Mouse (Mus musculus): Measurements from ENCODE around the gene Sash3. TPM values are rescaled to one million over a fixed set of nuclear protein-coding genes. Genes with fewer than 3 reads are reported as not detected.

Sash3 gene
- polyA plus RNA-seq, 1 experiment from 2014 or later: 4.6 TPM

DNA sequence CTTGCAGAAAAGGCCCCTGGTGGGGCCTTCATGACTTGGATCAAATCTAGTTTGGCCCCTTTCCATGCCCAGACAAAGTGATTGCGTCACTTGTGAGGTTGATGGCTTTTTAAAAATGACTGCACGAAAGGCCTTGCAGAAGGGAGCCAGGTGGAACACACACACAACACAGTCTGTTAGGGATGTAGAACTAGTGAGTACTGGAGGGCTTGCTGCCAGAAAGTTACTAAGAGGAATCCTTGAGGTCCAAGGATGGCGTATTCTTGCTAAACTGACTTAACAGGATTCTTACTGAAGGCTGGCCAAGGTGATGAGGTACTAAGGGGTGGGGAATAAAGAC, 37.0 kb upstream of the Sash3 start:
- peak overlapping the region; percentile 78 for H3K27ac ChIP-seq (replicated peaks; ENCODE audit: low read depth, low read length)

GRCm38 (mm10) chrX:48119294-48119693, 26.9 kb upstream of the Sash3 start:
- H3K4me2 ChIP-seq (ENCODE audit: low read depth, low read length): no peak overlapping the region
- ATAC-seq (ENCODE audit: low read depth) (no peak), DNase-seq (ENCODE audit: low spot score) (no peak)
- no peaks in the 10 kb centered on the region for H3K27me3 ChIP-seq (replicated peaks; ENCODE audit: control insufficient read depth, insufficient read depth, low read length)
- H3K9ac ChIP-seq (ENCODE audit: low read depth, low read length): no peak overlapping the region
- no peaks in the 10 kb centered on the region for H3K4me1 ChIP-seq (ENCODE audit: control insufficient read depth, insufficient read depth, low read length)
- H3K9me3 ChIP-seq (ENCODE audit: control insufficient read depth, low read length): no peaks in the 10 kb centered on the region
- H3K36me3 ChIP-seq (ENCODE audit: control insufficient read depth, insufficient read depth, low read length): no peaks in the 10 kb centered on the region
- no peak overlapping the region for H3K27ac ChIP-seq (replicated peaks; ENCODE audit: low read depth, low read length)
- no peak overlapping the region for H3K4me3 ChIP-seq (ENCODE audit: low read depth, low read length)

More for the DNA sequence above, 37.0 kb upstream of the Sash3 start:
- H3K9me3 ChIP-seq (ENCODE audit: control insufficient read depth, low read length): no peaks in the 10 kb centered on the region
- 62% methylated on average over 3 of the region's 3 CpGs for WGBS
- H3K4me2 ChIP-seq (ENCODE audit: low read depth, low read length): 0 out of 2 replicates have a peak overlapping the region, but pooled peaks have one; percentile 12
- no peaks in the 10 kb centered on the region for H3K27me3 ChIP-seq (replicated peaks; ENCODE audit: control insufficient read depth, insufficient read depth, low read length)
- H3K9ac ChIP-seq (ENCODE audit: low read depth, low read length): no peak overlapping the region
- ATAC-seq (ENCODE audit: low read depth) (no peak), DNase-seq (ENCODE audit: low spot score) (peak; percentile 27)
- H3K36me3 ChIP-seq (ENCODE audit: control insufficient read depth, insufficient read depth, low read length): no peaks in the 10 kb centered on the region
- H3K4me3 ChIP-seq (ENCODE audit: low read depth, low read length): no peak overlapping the region
- peaks cover 4% of the 10 kb centered on the region; the same call in 1 of the 2 replicates for H3K4me1 ChIP-seq (ENCODE audit: control insufficient read depth, insufficient read depth, low read length)

DNA sequence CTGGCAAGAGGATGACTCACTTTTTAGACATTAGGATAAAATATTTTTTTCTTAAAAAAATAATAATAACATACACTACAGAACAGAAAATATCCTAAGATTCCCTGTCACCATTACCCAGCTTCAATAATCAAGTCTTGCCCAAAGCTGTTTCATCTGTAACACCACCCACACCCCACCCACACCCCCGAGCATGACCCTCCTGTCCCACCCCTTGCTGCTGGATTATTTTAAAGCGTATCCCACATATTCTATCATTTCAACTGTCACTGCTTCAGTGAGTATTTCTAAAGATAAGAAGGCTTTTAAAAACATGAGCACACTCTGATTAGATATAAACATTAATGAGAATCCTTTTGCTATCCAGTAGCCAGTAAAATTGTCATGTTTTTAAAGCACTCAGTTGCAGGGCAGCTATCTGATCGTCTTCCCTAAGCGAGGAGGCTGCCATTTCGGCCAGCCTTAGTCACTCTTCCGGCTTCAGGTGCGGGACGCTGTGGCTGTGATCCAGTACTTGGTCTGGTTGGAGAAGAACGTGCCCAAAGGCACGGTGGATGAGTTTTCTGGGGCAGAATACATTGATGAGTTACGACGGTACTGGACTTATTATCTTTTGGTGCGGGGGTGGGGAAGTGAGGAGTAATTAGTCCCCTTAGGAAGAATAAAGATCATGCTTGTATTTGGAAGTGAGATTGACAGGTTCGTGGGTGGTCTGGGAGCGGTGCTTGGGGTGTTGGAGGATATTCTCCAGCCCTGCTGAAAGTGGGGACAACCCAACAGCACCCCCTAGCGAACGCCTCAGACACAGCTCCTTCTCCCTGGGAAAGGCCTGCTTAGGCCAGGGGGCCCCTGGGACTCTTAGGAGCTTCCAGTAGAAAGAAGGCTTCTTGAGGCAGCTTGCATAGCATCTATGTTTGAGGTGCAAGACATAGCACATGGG, 21.8 kb upstream of the Sash3 start:
- ATAC-seq (ENCODE audit: low read depth) (peak; percentile 68; the same call in 1 of the 2 replicates), DNase-seq (ENCODE audit: low spot score) (peak; percentile 53)
- WGBS: 27% methylated on average over 17 of the region's 17 CpGs
- peak overlapping the region; percentile 43 for H3K4me2 ChIP-seq (ENCODE audit: low read depth, low read length)
- no peaks in the 10 kb centered on the region for H3K4me1 ChIP-seq (ENCODE audit: control insufficient read depth, insufficient read depth, low read length)
- no peak overlapping the region for H3K4me3 ChIP-seq (ENCODE audit: low read depth, low read length)
- H3K9ac ChIP-seq (ENCODE audit: low read depth, low read length): peak overlapping the region; percentile 25; the same call in 1 of the 2 replicates
- H3K36me3 ChIP-seq (ENCODE audit: control insufficient read depth, insufficient read depth, low read length): no peaks in the 10 kb centered on the region
- no peaks in the 10 kb centered on the region for H3K9me3 ChIP-seq (ENCODE audit: control insufficient read depth, low read length)
- no peaks in the 10 kb centered on the region for H3K27me3 ChIP-seq (replicated peaks; ENCODE audit: control insufficient read depth, insufficient read depth, low read length)
- no peak overlapping the region for H3K27ac ChIP-seq (replicated peaks; ENCODE audit: low read depth, low read length)

GRCm38 (mm10) chrX:48126903-48127476, 19.2 kb upstream of the Sash3 start:
- H3K27me3 ChIP-seq (replicated peaks; ENCODE audit: control insufficient read depth, insufficient read depth, low read length): no peaks in the 10 kb centered on the region
- no peak overlapping the region for H3K9ac ChIP-seq (ENCODE audit: low read depth, low read length)
- no peaks in the 10 kb centered on the region for H3K4me1 ChIP-seq (ENCODE audit: control insufficient read depth, insufficient read depth, low read length)
- 79% methylated on average over 6 of the region's 6 CpGs for WGBS
- DNase-seq (ENCODE audit: low spot score): no peak
- no peaks in the 10 kb centered on the region for H3K36me3 ChIP-seq (ENCODE audit: control insufficient read depth, insufficient read depth, low read length)
- peak; percentile 59; the same call in 1 of the 2 replicates for ATAC-seq (ENCODE audit: low read depth)
- no peaks in the 10 kb centered on the region for H3K9me3 ChIP-seq (ENCODE audit: control insufficient read depth, low read length)
- H3K4me2 ChIP-seq (ENCODE audit: low read depth, low read length): no peak overlapping the region
- H3K27ac ChIP-seq (replicated peaks; ENCODE audit: low read depth, low read length): no peak overlapping the region
- H3K4me3 ChIP-seq (ENCODE audit: low read depth, low read length): no peak overlapping the region

- ATAC-seq (ENCODE audit: low read depth) (no peak), DNase-seq (ENCODE audit: low spot score) (no peak)
Observed at GRCm38 (mm10) chrX:48127502-48128218, 18.6 kb upstream of the Sash3 start.

GRCm38 (mm10) chrX:48129167-48129566, 17.1 kb upstream of the Sash3 start:
- WGBS: 57% methylated on average over 1 of the region's 1 CpGs
- no peak for ATAC-seq (ENCODE audit: low read depth)
- no peaks in the 10 kb centered on the region for H3K36me3 ChIP-seq (ENCODE audit: control insufficient read depth, insufficient read depth, low read length)

More at GRCm38 (mm10) chrX:48127502-48128218, 18.6 kb upstream of the Sash3 start:
- Histone ChIP-seq H3K27ac (replicated peaks; ENCODE audit: low read depth, low read length) (no peak overlapping the region), H3K4me2 (ENCODE audit: low read depth, low read length) (no peak overlapping the region), H3K4me3 (ENCODE audit: low read depth, low read length) (no peak overlapping the region), H3K9ac (ENCODE audit: low read depth, low read length) (no peak overlapping the region), H3K9me3 (ENCODE audit: control insufficient read depth, low read length) (no peaks in the 10 kb centered on the region), H3K4me1 (ENCODE audit: control insufficient read depth, insufficient read depth, low read length) (no peaks in the 10 kb centered on the region), H3K27me3 (replicated peaks; ENCODE audit: control insufficient read depth, insufficient read depth, low read length) (no peaks in the 10 kb centered on the region), H3K36me3 (ENCODE audit: control insufficient read depth, insufficient read depth, low read length) (no peaks in the 10 kb centered on the region)
- 76% methylated on average over 6 of the region's 6 CpGs for WGBS

GRCm38 (mm10) chrX:48136935-48137334, 9.3 kb upstream of the Sash3 start:
- DNase-seq (ENCODE audit: low spot score) (no peak), ATAC-seq (ENCODE audit: low read depth) (no peak)

More at GRCm38 (mm10) chrX:48129167-48129566, 17.1 kb upstream of the Sash3 start:
- Histone ChIP-seq H3K27ac (replicated peaks; ENCODE audit: low read depth, low read length) (no peak overlapping the region), H3K27me3 (replicated peaks; ENCODE audit: control insufficient read depth, insufficient read depth, low read length) (no peaks in the 10 kb centered on the region), H3K9ac (ENCODE audit: low read depth, low read length) (no peak overlapping the region), H3K4me2 (ENCODE audit: low read depth, low read length) (no peak overlapping the region), H3K9me3 (ENCODE audit: control insufficient read depth, low read length) (no peaks in the 10 kb centered on the region), H3K4me3 (ENCODE audit: low read depth, low read length) (no peak overlapping the region), H3K4me1 (ENCODE audit: control insufficient read depth, insufficient read depth, low read length) (no peaks in the 10 kb centered on the region)
- DNase-seq (ENCODE audit: low spot score): no peak

DNA sequence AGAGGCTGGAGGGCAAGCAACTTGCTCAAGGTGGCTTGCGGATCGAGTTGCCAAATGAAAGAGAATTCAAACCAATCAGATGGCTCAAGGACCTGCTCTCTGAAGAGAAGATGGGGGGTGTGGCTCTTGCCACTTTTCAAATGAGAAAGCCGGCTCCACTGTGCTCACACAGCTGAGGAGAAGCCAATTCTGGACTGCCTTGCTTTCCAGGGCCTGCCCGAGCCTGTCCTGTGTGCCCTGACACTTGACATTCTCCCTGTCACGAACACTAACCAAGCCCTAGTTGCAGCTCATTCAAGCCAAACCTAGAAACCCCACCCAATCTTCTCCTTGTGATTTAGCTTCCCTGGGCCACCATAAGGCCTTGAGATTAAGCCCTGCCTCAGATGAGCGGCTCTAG, 8.2 kb upstream of the Sash3 start:
- H3K4me1 ChIP-seq (ENCODE audit: control insufficient read depth, insufficient read depth, low read length): no peaks in the 10 kb centered on the region; the same call in 1 of the 2 replicates
- WGBS: 59% methylated on average over 6 of the region's 6 CpGs
- H3K36me3 ChIP-seq (ENCODE audit: control insufficient read depth, insufficient read depth, low read length): no peaks in the 10 kb centered on the region
- ATAC-seq (ENCODE audit: low read depth) (no peak), DNase-seq (ENCODE audit: low spot score) (no peak)
- no peak overlapping the region for H3K4me3 ChIP-seq (ENCODE audit: low read depth, low read length)
- H3K27ac ChIP-seq (replicated peaks; ENCODE audit: low read depth, low read length): no peak overlapping the region
- H3K27me3 ChIP-seq (replicated peaks; ENCODE audit: control insufficient read depth, insufficient read depth, low read length): no peaks in the 10 kb centered on the region
- no peak overlapping the region for H3K9ac ChIP-seq (ENCODE audit: low read depth, low read length)
- H3K4me2 ChIP-seq (ENCODE audit: low read depth, low read length): no peak overlapping the region
- H3K9me3 ChIP-seq (ENCODE audit: control insufficient read depth, low read length): no peaks in the 10 kb centered on the region

More at GRCm38 (mm10) chrX:48136935-48137334, 9.3 kb upstream of the Sash3 start:
- no peak overlapping the region for H3K9ac ChIP-seq (ENCODE audit: low read depth, low read length)
- H3K27ac ChIP-seq (replicated peaks; ENCODE audit: low read depth, low read length): no peak overlapping the region
- H3K4me2 ChIP-seq (ENCODE audit: low read depth, low read length): no peak overlapping the region
- H3K27me3 ChIP-seq (replicated peaks; ENCODE audit: control insufficient read depth, insufficient read depth, low read length): no peaks in the 10 kb centered on the region
- H3K36me3 ChIP-seq (ENCODE audit: control insufficient read depth, insufficient read depth, low read length): no peaks in the 10 kb centered on the region
- 78% methylated on average over 4 of the region's 4 CpGs for WGBS
- H3K4me3 ChIP-seq (ENCODE audit: low read depth, low read length): no peak overlapping the region
- no peaks in the 10 kb centered on the region for H3K4me1 ChIP-seq (ENCODE audit: control insufficient read depth, insufficient read depth, low read length)
- no peaks in the 10 kb centered on the region for H3K9me3 ChIP-seq (ENCODE audit: control insufficient read depth, low read length)
